Mouse (Mus musculus) ES-E14 (cell line): ENCODE results near the gene Prr15.

Source experiments
- CHD2 ChIP-seq: IDR thresholded peaks from 2 replicates; pipeline ENCODE4 v1.6.1; 2014; ENCODE audit warnings: mild to moderate bottlenecking, low read depth, low read length, inconsistent platforms
- HCFC1 ChIP-seq: IDR thresholded peaks from 2 replicates; pipeline ENCODE4 v1.6.1; 2012; ENCODE audit warnings: low read length, inconsistent platforms, borderline replicate concordance; ENCODE audit not compliant: insufficient read depth
- MAFK ChIP-seq: IDR thresholded peaks from 2 replicates; pipeline ENCODE4 v1.6.1; 2014; ENCODE audit warnings: mild to moderate bottlenecking, low read depth, low read length, inconsistent platforms; ENCODE audit not compliant: insufficient read depth
- ZC3H11A ChIP-seq: IDR thresholded peaks from 2 replicates; pipeline ENCODE4 v1.6.1; 2012; ENCODE audit warnings: low read depth, mild to moderate bottlenecking, inconsistent platforms, low read length, borderline replicate concordance

- no peak for TF ChIP-seq HCFC1
- no peak for TF ChIP-seq MAFK
- TF ChIP-seq ZC3H11A: no peak
- no peak for TF ChIP-seq CHD2
Observed at GRCm38 (mm10) chr6:54362526-54363324, 37.1 kb downstream of the Prr15 start.
